Mouse (Mus musculus): ENCODE results near the gene 1700003F12Rik. TPM values are rescaled to one million over a fixed set of nuclear protein-coding genes. Genes with fewer than 3 reads are reported as not detected.

The 1700003F12Rik gene
- total and polyA plus RNA-seq, 3 experiments = 0.52 to 0.85 (median 0.56) TPM

GRCm38 (mm10) chr2:154591239-154591638, 44.4 kb downstream of the 1700003F12Rik start:
- DNase-seq (ENCODE audit: extremely low read depth) = no peak
- dilution Hi-C loops (cut with MboI; ENCODE audit: extremely low pct_ligation_motif_present, extremely low pct_unique_long_range_greater_than_20kb, low sequenced_read_pairs) = no loop called here
- Histone ChIP-seq H3K4me2 (ENCODE audit: insufficient read depth, low read depth, poor library complexity, severe bottlenecking) (no peak overlapping the region), H3K9ac (ENCODE audit: insufficient read depth, low read depth) (no peak overlapping the region), H3K4me1 (ENCODE audit: control insufficient read depth in 1 of 2, insufficient read depth in 2 of 2) (no peaks in the 10 kb centered on the region), H3K36me3 (replicated peaks in 1 of 2; ENCODE audit: control insufficient read depth in 1 of 2, insufficient read depth in 1 of 2, low read length in 1 of 2) (peaks cover 5 to 30% of the 10 kb centered on the region in 2 experiments), H3K4me3 (replicated peaks in 1 of 3; ENCODE audit: low read depth in 2 of 3, low read length in 2 of 3, poor library complexity in 1 of 3) (no peak overlapping the region), H3K27ac (ENCODE audit: insufficient read depth, low read depth) (no peak overlapping the region), H3K79me2 (replicated peaks; ENCODE audit: control insufficient read depth, extremely low read depth, insufficient read depth, poor library complexity, severe bottlenecking) (no peaks in the 10 kb centered on the region), H3K27me3 (replicated peaks) (no peaks in the 10 kb centered on the region), H3K9me3 (replicated peaks; ENCODE audit: low read length) (no peaks in the 10 kb centered on the region)
- in situ Hi-C loops (cut with MboI; ENCODE audit: low pct_ligation_motif_present, low pct_unique_long_range_greater_than_20kb, low sequenced_read_pairs) = no loop called here
- TF ChIP-seq USF2 (conservative IDR thresholded peaks at IDR 0.05; ENCODE audit: low read depth, low read length) = no peak
- no peak for TF ChIP-seq CHD1 (IDR thresholded peaks at IDR 0.05; ENCODE audit: low read depth, low read length)
- TF ChIP-seq ZKSCAN1 (IDR thresholded peaks at IDR 0.05; ENCODE audit: borderline replicate concordance, low read depth, low read length) = no peak
- no peak for TF ChIP-seq ZC3H11A (IDR thresholded peaks at IDR 0.05; ENCODE audit: low read depth, low read length)
- TF ChIP-seq IRF4 (IDR thresholded peaks at IDR 0.05; ENCODE audit: low read depth, low read length) = no peak
- no peak for TF ChIP-seq GABPA (IDR thresholded peaks at IDR 0.05; ENCODE audit: insufficient replicate concordance, low read depth, low read length)
- no peak for TF ChIP-seq MXI1 (IDR thresholded peaks at IDR 0.05; ENCODE audit: low read depth, low read length)
- TF ChIP-seq ETS1 (conservative IDR thresholded peaks at IDR 0.05; ENCODE audit: low read depth, low read length) = no peak
- TF ChIP-seq E2F4 (IDR thresholded peaks at IDR 0.05; ENCODE audit: insufficient replicate concordance, low read depth, low read length) = no peak

- Histone ChIP-seq H3K27ac (ENCODE audit: insufficient read depth, low read depth) (no peak overlapping the region), H3K4me3 (replicated peaks in 1 of 3; ENCODE audit: low read depth in 2 of 3, low read length in 2 of 3, poor library complexity in 1 of 3) (no peak overlapping the region), H3K9me3 (replicated peaks; ENCODE audit: low read length) (no peaks in the 10 kb centered on the region), H3K27me3 (replicated peaks) (no peaks in the 10 kb centered on the region), H3K36me3 (replicated peaks in 1 of 2; ENCODE audit: control insufficient read depth in 1 of 2, insufficient read depth in 1 of 2, low read length in 1 of 2) (peaks cover 2 to 18% of the 10 kb centered on the region in 2 experiments), H3K9ac (ENCODE audit: insufficient read depth, low read depth) (no peak overlapping the region), H3K79me2 (replicated peaks; ENCODE audit: control insufficient read depth, extremely low read depth, insufficient read depth, poor library complexity, severe bottlenecking) (no peaks in the 10 kb centered on the region), H3K4me2 (ENCODE audit: insufficient read depth, low read depth, poor library complexity, severe bottlenecking) (no peak overlapping the region), H3K4me1 (ENCODE audit: control insufficient read depth in 1 of 2, insufficient read depth in 2 of 2) (peaks cover 8 to 14% of the 10 kb centered on the region in 2 experiments)
- DNase-seq (ENCODE audit: extremely low read depth) = peak; percentile 58
- in situ Hi-C loops (cut with MboI; ENCODE audit: low pct_ligation_motif_present, low pct_unique_long_range_greater_than_20kb, low sequenced_read_pairs) (no loop called here), dilution Hi-C loops (cut with MboI; ENCODE audit: extremely low pct_ligation_motif_present, extremely low pct_unique_long_range_greater_than_20kb, low sequenced_read_pairs) (no loop called here)
- TF ChIP-seq MAFK (IDR thresholded peaks at IDR 0.05; ENCODE audit: insufficient replicate concordance, low read length) (no peak), UBTF (IDR thresholded peaks at IDR 0.05; ENCODE audit: low read depth, low read length) (no peak), ZNF384 (IDR thresholded peaks at IDR 0.05; ENCODE audit: low read depth, low read length) (no peak), TBP (conservative IDR thresholded peaks at IDR 0.05; ENCODE audit: low read depth, low read length) (no peak), USF1 (IDR thresholded peaks at IDR 0.05; ENCODE audit: low read depth, low read length) (no peak), NELFE (IDR thresholded peaks at IDR 0.05; ENCODE audit: low read depth, low read length) (no peak), MEF2A (IDR thresholded peaks at IDR 0.05; ENCODE audit: borderline replicate concordance, low read depth, low read length) (no peak), IRF4 (IDR thresholded peaks at IDR 0.05; ENCODE audit: low read depth, low read length) (0 out of 2 replicates have a peak, but pooled peaks have one; percentile 6), KAT2A (IDR thresholded peaks at IDR 0.05; ENCODE audit: insufficient replicate concordance, low read length) (no peak), RAD21 (IDR thresholded peaks at IDR 0.05; ENCODE audit: low read depth, low read length) (peak; percentile 59), SMC3 (IDR thresholded peaks at IDR 0.05; ENCODE audit: low read depth, low read length) (peak; percentile 58), CTCF (conservative IDR thresholded peaks at IDR 0.05 in 1 of 2, IDR thresholded peaks at IDR 0.05 in 1 of 2; ENCODE audit: low read depth in 2 of 2, low read length in 2 of 2) (peak; percentile 41 to 76), JUND (conservative IDR thresholded peaks at IDR 0.05; ENCODE audit: low read depth, low read length) (no peak), BHLHE40 (IDR thresholded peaks at IDR 0.05; ENCODE audit: low read depth, low read length) (no peak), CHD2 (IDR thresholded peaks at IDR 0.05; ENCODE audit: low read length) (no peak), MXI1 (IDR thresholded peaks at IDR 0.05; ENCODE audit: low read depth, low read length) (no peak), GABPA (IDR thresholded peaks at IDR 0.05; ENCODE audit: insufficient replicate concordance, low read depth, low read length) (no peak)
Measured at GRCm38 (mm10) chr2:154593025-154593424, 46.1 kb downstream of the 1700003F12Rik start.

All from CH12.LX (cell line).